Mouse (Mus musculus) adipocyte (in vitro differentiated cells): Measurements from ENCODE around the gene Nfix.

ENCODE experiments used
- DNase-seq: peaks from one replicate; pipeline ENCODE4 v3.0.0-alpha.2; 2016; ENCODE audit warnings: low spot score

Gene Nfix

GRCm38 (mm10) chr8:84797971-84798370, 2.2 kb downstream of the Nfix start:
- no peak for DNase-seq

DNA sequence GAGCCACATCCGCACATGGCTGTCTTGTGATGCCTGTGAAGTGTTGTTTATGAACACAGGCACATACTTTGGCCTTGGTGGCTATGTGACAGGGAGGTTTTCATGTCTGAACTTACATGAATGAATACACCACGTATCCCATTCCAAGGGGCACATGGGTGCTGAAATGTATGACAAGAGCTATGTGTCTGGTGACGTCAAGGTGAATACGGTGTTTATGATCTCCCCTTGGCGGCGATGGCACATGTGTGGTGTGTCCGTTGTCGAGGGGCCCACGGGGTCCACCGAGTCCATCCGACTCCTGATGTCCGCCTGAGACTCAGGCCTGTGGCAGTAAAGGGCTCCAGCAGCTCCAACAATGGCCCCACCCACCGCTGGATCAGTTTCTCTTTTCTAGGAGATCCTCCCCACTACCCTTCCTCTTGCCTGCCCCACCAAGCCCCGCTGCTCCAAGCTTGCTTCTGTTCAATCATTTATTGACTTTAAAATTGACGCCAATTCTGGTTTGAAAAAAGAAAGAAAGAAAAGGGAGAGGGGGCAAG, 2.8 kb downstream of the Nfix start:
- no peak for DNase-seq

DNA sequence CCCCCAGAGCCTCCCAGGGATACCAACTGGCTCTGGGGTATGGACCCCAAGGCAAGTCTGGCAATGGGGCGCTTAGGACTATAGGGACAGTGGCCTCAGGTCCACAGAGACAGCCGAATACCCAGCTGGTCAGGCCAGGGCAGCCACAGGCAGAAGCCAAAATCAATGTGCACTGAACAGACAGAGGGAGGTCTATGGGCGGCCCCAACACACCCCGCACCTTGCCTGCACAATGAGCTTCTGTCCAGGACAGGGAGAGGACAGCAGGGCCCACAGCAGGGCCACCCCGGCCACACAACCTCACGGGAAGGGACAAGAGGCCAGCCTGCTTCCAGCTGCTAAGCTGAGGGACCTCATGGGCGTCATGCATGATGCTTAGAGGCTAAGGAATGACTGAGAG, 5.7 kb downstream of the Nfix start:
- DNase-seq, result no peak

GRCm38 (mm10) chr8:84793791-84794485, 6.2 kb downstream of the Nfix start:
- DNase-seq, result peak; percentile 84

- no peak for DNase-seq
Observed at GRCm38 (mm10) chr8:84793134-84793533, 7.0 kb downstream of the Nfix start.

DNA sequence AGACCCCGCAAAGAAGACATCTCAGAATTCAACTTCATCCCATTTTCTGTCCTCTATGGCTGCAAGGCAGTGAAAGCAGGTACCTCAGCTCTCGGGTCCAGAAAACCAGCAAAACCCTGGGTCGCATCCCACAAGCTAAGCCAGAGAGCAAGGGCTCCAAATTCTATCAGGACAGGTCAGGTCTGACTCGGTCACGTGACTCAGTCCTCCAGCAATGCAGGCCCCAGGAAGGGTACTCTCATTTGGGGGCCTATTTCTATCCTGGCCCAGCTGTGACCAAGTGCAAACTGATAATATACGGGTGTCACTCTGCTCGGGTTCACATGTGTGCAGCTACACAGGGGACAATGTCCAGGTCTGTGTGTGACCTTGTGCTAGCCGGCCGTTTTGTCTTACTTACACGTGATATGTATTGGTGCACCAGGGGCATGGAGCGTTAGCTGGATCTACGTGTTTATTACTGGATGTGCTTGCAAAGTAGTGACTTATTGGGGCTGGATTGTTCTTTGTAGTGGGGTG, 7.7 kb downstream of the Nfix start:
- DNase-seq, result no peak

- no peak for DNase-seq
Observed at GRCm38 (mm10) chr8:84790537-84790936, 9.6 kb downstream of the Nfix start.

DNA sequence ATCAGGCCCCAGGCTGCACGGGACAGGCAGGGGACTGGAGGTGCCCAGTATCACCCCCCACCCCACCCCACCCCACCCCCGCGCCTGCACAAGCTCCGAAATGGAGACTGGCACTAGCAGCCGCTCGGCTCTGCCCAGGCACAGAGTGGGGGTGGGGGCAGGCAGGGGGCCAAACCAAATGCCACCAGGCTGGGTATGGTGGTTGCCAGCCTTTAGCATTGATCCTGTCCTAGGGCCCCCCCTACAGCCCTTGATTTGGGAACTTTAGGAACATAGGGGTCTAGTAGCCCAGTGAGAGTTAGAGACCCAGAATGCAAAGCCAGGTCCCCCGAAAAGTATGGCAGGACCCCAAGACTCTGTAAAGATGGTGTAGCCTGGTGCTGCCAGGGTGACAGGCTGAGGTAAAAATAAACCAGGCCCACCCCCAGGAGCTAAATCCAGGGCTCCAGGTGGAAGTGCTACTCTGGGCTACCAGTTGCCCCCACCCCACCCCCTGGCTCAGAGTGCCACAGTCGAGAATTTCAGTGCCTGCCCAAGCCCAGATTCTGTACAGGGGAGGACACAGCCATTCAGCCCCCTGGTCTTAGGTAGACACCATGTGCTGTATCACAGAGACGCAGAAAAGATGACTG, 10.2 kb downstream of the Nfix start:
- no peak for DNase-seq

DNA sequence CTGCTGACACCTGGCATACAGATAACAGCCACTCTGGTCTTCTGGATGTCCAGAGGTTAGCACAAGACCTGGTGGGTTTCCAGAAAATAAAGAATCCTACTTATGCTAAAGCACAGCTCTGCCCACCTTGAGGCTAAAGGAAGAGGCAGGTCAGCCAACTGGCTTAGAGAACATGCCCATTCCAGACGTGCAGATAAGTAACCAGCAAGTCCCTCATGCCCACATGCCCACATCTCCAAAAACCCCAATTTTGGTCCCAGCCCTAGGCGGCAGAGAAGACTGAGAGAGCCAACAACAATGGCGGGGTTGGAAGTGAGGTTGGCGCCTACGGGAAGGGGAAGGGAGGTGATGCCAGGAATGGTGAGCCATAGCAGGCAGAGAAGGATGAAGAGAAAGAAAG, 10.8 kb downstream of the Nfix start:
- DNase-seq, result no peak

GRCm38 (mm10) chr8:84788896-84789295, 11.2 kb downstream of the Nfix start:
- peak; percentile 58 for DNase-seq

DNA sequence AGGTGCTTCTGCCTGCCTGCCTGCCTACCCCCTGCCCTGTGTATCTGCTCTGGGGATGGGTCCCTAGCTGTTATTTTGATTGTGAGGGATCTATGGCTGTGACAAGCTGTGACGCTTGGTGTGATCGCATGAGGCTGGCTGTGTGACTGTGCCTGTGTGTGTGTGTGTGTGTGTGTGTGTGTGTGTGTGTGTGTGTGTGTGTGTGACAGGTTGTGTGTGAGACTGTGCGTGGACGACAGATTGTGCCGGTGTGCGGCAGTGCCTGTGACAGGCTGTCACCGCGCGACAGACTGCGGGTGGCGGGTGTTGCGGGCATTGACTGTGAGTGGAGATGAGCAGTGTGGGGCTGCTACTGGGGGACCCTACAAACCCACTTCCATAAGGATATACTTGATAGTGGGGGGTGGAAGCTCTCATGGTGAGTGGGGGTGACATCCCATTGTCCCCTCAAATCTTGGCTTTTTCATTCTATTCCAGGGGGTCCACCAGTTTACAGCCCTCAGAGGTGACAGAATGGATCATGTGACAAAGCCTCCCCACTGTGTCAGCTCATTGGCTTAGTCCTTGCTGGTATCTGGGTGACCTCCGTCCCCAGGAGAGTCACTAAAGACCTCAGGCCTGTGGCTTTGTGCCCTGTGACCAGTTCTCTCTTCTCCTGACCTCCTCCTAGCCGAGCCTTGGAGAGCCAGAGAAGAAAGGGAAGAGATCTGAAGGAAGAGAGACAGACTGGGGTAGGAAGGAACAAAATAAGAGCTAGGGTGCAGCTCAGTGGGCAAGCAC, 12.4 kb downstream of the Nfix start:
- DNase-seq, result peak; percentile 31

- no peak for DNase-seq
Observed at GRCm38 (mm10) chr8:84786801-84787467, 13.2 kb downstream of the Nfix start.

GRCm38 (mm10) chr8:84785756-84786677, 14.1 kb downstream of the Nfix start:
- DNase-seq, result no peak

DNA sequence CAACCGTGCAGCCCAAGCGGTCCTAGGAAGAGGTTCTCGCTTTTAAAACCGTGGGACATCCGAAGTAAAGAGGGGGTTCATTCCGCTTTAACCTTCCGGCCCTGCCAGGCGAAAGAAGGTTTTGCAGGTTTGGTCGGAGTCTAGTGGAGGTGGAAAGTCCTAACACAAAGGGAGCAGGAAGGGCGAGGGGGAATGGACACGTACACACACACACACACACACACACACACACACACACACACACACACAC, 14.7 kb downstream of the Nfix start:
- no peak for DNase-seq

DNA sequence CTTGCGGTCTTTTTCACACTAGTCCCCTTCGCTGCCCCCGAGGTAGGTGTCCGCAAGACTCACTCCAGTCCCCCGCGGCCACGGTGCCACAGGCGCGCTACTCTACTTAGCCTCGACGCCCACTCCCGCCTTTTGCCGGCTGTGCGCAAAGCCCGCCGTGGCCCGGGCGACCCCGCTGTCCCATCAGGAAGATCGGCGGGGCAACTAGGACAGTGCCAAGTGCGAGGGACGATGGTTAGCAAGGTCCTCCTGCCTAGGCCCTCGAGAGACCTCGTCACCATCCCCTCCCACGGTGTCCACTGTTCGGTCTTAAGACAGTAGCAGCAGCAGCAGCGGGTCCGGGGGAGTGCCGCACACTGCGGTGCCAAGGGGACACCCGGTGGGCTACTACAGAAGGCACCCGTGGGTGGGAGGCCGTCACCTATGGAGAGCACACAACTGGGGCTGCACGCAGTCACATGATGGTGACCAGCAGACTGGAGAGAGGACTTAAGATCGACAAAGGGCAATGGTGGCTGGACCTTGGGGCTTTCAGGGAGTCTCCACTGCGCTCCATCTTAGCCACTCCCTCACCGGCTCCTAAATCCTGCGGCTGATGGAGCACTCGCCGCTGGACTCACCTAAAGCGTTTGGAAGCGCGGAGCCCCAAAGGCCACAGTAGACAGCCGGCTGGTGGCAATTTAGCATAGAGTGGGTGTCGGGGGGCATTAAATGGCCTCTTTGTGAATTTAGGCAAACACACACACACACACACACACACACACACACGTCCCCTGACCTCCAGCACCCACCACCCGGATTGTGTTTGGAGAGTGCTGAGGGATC, 15.3 kb downstream of the Nfix start:
- no peak for DNase-seq

DNA sequence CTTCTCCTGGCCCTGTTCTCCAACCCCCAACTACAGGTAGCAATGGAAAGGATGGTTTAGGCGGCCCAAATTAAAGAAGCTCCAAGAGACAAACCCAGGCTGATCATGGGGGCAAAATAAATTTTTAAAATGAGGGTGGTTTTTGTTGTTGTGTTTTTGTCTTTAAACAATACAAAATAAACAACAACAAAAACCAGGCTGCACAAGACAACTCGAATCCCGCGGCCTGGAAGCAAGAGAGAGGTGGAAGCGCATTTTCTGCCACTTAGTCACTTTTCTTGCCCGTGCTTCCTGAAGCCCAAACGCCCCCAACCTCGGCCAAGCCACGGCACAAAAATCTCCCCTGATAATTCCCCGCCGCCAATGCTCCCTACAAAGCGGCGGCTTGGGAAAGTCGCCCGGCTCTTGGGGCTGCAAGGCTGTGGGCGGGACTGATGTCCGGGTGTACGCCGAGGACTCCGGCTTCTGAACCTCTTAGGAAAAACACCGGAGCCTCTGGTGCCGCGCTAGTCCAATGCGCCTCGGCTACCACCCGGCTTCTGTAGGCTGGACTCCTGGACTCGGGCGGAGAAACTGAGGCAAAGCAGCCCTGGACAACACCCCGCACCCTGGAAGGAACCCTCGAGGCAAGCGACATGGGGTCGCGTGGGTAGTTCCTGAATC, 16.1 kb downstream of the Nfix start:
- no peak for DNase-seq

DNA sequence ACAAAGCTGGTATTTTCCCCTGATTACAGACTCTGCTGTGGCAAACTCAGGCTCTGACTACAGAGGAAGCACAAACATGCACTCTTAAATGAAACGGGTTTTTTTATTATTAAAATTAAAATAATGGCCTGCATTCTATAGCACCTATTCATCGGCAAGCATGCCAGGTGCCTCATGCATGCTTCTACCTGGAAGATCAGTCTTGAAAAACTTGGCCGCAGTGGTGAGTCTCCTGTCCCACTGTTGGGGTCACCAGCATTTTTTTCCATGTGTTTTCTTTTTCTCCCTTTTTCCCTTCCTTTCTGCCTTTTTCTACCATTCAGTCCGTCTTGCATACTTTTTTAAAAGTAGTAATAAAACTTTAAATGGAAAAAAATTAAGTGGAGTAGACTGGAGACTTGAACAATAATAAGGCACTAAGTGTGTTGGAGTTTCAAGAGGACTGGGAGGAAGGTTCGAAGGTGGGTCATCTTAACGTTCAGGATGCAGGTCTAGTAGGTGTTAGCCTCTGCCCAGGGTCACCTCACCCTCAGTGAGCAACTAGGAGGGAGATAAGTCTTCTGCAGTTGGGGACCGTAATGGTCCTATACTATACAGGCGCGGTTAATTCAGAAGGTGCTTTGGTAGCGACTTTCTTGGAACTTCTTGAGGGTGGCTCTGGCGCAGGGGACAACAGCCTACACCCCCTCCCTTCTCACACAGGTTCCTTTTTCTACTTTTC, 16.8 kb downstream of the Nfix start:
- DNase-seq, result no peak

DNA sequence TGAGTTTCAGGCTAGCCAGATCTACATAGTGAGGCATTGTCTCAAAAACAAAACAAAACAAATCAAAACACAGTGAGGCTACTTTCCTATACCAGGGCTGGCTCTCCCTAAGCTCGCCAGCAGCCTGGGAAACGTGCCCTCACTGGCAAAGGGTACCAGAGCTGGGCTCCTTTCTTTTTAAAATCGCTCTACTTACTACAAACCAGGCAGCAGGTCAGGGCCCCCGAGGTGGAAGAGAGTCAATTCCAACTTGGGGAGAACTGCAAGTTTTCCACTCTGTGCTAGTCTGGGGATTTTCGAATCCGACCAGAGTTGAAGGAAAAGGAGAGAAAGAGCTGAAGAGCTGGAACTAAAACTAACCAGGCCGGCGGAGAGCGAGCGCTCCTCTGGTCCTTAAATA, 17.5 kb downstream of the Nfix start:
- DNase-seq, result peak; percentile 90
